Mouse (Mus musculus) midbrain, embryonic 10.5 days (tissue): ENCODE results near the gene Usp53. TPM values are rescaled to one million over a fixed set of nuclear protein-coding genes. Genes with fewer than 3 reads are reported as not detected.

Experiments used
- DNase-seq: peaks from one replicate; pipeline ENCODE4 v3.0.0-alpha.2; 2017; ENCODE audit warnings: low spot score
- H3K27ac ChIP-seq: fragments of 300-500 bp; sonication (generic); replicated peaks from 2 replicates; pipeline ENCODE4 v1.5.1; 2016; ENCODE audit warnings: mild to moderate bottlenecking
- H3K27me3 ChIP-seq: fragments of 300-500 bp; sonication (generic); 2 replicates; pipeline ENCODE4 v1.6.1; 2016; ENCODE audit warnings: low read depth, mild to moderate bottlenecking; ENCODE audit not compliant: poor library complexity, severe bottlenecking
- H3K36me3 ChIP-seq: fragments of 300-500 bp; sonication (generic); 2 replicates; pipeline ENCODE4 v1.6.1; 2016; ENCODE audit warnings: mild to moderate bottlenecking, moderate library complexity
- H3K4me1 ChIP-seq: fragments of 300-500 bp; sonication (generic); 2 replicates; pipeline ENCODE4 v1.6.1; 2016
- H3K4me3 ChIP-seq: fragments of 300-500 bp; sonication (generic); 2 replicates; pipeline ENCODE4 v1.5.1; 2016; ENCODE audit warnings: mild to moderate bottlenecking, moderate library complexity
- H3K9me3 ChIP-seq: fragments of 300-500 bp; sonication (generic); replicated peaks from 2 replicates; pipeline ENCODE4 v1.6.1; 2016; ENCODE audit warnings: mild to moderate bottlenecking
- WGBS: fragments of 180-500 bp; shearing (Covaris S2); methylation state at CpG from one replicate; pipeline ENCODE4 v1.1.7; 2016; 5-methylcytosine and 5-hydroxymethylcytosine counted together
- polyA plus RNA-seq: library from polyadenylated mRNA; unstranded; fragments of >200 nt; fragmentation: Nextera tagmentation; extraction: Ambion mirVana; gene quantifications from 2 replicates; pipeline ENCODE4 v1.2.1, GENCODE M21; 2016

Usp53 gene
- 3.9 and 5.0 TPM in 2 replicates for polyA plus RNA-seq

DNA sequence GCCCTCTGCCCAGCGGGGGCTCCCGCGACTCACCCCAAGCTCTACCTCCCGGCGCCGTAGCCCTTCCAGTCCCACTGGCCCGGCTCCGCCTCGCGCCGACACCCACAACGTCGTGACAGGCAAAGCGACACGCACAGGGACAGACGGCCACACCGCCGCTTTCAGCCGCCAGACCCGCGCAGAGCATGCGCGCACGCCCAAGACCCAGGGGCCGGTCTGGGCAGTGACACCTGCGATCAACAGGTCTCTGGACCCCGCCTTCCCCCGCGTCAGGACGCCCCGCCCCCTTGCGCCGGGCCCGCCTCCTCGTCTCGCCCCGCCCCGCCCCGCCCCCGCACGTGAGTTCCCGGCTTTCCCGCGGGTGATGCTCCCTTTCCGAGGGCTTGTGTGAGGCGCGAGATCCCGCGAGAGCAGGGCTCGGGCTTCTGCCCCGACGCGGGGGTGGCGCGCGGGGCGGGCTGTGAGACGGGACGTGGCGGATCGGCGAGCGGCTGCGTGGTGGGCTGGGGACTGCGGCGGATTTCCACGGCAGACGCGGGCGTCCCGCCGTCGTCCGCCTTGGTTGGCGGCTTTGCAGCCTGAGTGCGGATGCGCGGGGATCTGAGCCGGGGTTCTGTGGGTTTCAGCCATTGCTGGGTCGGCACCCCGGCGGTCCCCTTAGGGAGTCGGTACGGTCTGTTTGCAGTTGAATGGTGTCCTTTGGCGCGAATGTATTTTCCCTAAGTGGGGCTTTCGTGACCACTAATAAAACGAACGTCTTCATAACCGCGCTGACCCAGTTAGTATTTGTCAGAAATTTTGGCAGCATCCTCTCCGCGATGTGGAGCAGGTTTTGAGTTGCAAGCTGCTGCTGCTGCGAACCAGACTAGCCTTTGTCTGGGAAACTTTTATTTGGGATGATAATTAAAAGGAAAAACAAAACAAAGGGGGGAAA, at the start of gene Usp53:
Gene Usp53 (minus strand): TSS at position 262 of the 934 bp plus-strand sequence.
- H3K27ac ChIP-seq = peak within 1 kb of the TSS; percentile 99
- under 1% methylated on average over 94 of the region's 94 CpGs for WGBS
- H3K27me3 ChIP-seq = no peaks in the 10 kb centered on the region

DNA sequence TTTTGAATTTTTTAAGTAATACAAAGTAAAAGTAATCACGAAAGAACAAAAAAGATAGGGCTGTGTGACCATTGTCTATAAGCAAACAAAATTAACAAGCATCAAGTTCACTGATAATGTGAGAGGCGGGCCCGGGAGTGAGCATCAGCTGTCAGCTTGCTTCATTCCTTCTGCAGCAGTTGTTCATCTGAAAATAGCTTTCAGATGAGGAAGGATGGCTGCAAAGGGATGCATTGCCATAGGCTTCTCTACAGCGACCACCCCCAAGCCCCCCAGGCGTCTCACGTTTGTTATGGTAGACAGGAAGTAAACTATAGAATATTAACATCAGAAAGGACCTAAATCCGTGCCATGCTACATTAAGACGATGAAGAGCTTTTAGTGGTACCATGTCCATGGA, 49.5 kb upstream of the Usp53 start:
- no peaks in the 10 kb centered on the region for H3K36me3 ChIP-seq
- H3K9me3 ChIP-seq = no peaks in the 10 kb centered on the region
- H3K27me3 ChIP-seq = no peaks in the 10 kb centered on the region
- no peak for DNase-seq
- WGBS = 86% methylated on average over 8 of the region's 8 CpGs
- no peaks in the 10 kb centered on the region for H3K4me1 ChIP-seq
- no peak overlapping the region for H3K27ac ChIP-seq
- no peak overlapping the region for H3K4me3 ChIP-seq

More for the DNA sequence above, at the start of gene Usp53:
- no peaks in the 10 kb centered on the region for H3K9me3 ChIP-seq
- H3K4me3 ChIP-seq = peak within 1 kb of the TSS; percentile 73
- DNase-seq = peak; percentile 96
- peaks cover 19% of the 10 kb centered on the region for H3K4me1 ChIP-seq
- no peaks in the 10 kb centered on the region for H3K36me3 ChIP-seq

DNA sequence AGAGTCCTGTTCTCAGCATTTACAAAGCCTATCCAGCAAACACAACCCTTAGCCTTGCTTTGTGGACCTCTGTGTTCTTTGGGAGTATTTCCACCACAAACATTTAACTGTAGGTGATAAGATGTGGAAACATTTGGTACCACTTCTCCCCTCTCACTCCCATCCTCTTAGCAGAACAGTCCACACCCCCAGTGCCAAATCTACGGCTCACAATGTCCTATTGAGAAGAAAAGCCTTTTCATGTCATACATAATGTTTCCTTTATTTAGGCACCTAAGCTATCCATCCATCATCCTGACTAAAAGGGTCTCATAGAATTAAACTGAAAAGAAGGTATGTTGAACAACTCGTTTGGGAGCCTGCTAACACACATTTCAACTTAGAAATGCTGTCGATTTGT, 41.3 kb upstream of the Usp53 start:
- no peak overlapping the region for H3K27ac ChIP-seq
- no peak overlapping the region for H3K4me3 ChIP-seq
- no peaks in the 10 kb centered on the region for H3K27me3 ChIP-seq
- no peaks in the 10 kb centered on the region for H3K36me3 ChIP-seq
- H3K9me3 ChIP-seq = no peaks in the 10 kb centered on the region
- no peaks in the 10 kb centered on the region for H3K4me1 ChIP-seq
- WGBS = 79% methylated on average over 3 of the region's 3 CpGs
- DNase-seq = no peak

DNA sequence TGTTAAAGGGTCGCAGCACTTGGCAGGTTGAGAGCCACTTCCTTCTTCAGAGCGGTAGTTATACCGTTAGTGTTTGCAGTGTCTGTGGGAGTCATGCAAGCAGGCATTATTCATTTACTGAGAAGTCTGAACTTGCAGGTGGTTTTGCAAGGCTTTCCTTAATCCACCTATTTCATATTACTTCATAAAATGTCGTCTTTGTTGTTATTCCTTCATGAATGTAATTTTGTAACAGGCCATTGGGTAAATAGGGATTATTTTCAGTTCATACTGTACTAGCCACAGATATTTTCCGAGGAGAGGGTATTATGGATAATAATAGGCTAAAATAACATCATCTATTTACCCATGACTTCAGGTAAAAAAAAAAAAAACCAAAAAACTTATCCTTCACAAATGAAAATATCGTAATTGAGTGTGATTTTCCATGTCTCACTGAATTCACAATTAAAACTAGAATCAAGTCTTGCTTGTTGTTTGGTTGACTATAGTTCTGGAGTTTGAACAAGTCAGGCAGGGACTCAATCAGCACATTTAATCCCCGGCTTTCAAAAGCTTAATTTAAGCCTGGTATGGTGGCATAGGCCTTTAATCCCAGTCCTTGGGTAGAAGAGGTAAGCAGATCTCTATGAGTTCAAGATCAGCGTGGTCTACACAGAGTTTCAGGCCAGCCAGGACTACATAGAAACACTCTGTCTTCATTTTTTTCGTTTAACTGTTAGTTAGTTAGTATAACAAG, 40.4 kb upstream of the Usp53 start:
- Histone ChIP-seq H3K27me3 (no peaks in the 10 kb centered on the region), H3K27ac (no peak overlapping the region)
- WGBS = 85% methylated on average over 9 of the region's 9 CpGs

DNA sequence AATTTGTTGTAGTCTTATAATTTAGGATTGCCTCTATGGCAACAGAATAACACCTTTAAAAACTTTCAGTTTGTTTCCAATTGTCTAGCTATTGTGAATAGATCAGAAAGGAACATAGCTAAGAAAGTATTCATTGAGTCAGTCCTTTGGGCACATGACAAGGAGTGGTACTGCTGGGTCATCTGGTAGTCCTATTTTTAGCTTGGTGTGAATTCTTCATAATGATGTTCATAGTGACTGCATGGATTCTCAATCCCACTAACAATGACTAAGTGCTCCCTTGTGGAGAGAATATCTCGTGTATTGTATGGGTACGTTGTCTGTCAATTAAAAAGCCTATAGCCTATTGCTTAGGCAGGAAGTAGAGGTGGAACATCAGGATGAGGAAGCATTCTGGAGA, 34.5 kb upstream of the Usp53 start:
- no peaks in the 10 kb centered on the region for H3K36me3 ChIP-seq
- DNase-seq = no peak
- H3K4me1 ChIP-seq = no peaks in the 10 kb centered on the region
- 86% methylated on average over 2 of the region's 2 CpGs for WGBS
- H3K9me3 ChIP-seq = no peaks in the 10 kb centered on the region
- H3K27ac ChIP-seq = no peak overlapping the region
- H3K4me3 ChIP-seq = no peak overlapping the region
- no peaks in the 10 kb centered on the region for H3K27me3 ChIP-seq

More for the DNA sequence above, 40.4 kb upstream of the Usp53 start:
- no peak for DNase-seq
- Histone ChIP-seq H3K4me3 (no peak overlapping the region), H3K4me1 (no peaks in the 10 kb centered on the region), H3K36me3 (no peaks in the 10 kb centered on the region), H3K9me3 (no peaks in the 10 kb centered on the region)

DNA sequence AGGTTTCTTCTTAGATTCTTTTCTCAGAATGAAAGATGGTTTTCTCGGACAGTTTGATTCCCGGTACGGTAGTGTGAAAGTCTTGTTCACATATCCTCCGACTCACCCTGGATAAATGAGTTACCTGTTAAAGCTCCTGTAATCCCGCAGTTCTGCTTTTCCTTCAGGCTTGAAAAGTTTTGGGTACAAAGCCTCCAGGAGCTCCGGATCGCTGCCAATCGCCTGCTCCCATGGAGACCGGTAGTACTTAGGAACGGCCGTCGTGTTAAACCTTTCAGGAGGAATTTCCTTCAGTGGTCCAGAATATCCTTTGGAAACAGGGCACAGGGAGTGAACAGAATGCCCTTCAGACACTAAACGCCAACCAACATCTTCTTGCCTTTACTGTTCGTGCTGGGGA, 29.2 kb upstream of the Usp53 start:
- no peak overlapping the region for H3K4me3 ChIP-seq
- H3K27ac ChIP-seq = no peak overlapping the region
- 93% methylated on average over 14 of the region's 14 CpGs for WGBS
- no peaks in the 10 kb centered on the region for H3K9me3 ChIP-seq
- DNase-seq = no peak
- no peaks in the 10 kb centered on the region for H3K36me3 ChIP-seq
- H3K27me3 ChIP-seq = no peaks in the 10 kb centered on the region
- no peaks in the 10 kb centered on the region for H3K4me1 ChIP-seq

DNA sequence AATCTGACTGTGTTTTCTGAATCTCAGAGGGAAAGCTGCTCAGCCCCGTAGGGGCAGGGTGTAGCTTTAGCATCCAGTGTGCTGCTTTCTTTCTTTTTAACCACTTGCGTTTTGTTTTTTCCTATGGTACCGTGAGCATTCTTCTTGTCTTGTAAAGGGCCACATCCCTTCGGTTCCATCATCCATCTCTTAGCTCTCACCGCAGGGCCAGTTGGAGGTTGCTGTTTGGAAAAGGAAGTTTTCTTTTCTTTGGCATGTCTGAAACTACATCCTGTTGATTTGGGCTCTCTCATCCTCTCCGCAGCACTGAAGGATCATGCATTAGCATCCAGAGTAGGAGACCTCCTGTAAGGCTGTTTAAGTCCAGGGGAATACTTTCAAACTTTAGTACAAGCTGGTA, 25.1 kb upstream of the Usp53 start:
- no peak for DNase-seq
- 53% methylated on average over 6 of the region's 6 CpGs for WGBS
- H3K4me1 ChIP-seq = no peaks in the 10 kb centered on the region
- H3K27ac ChIP-seq = no peak overlapping the region
- H3K4me3 ChIP-seq = no peak overlapping the region
- H3K36me3 ChIP-seq = no peaks in the 10 kb centered on the region
- no peaks in the 10 kb centered on the region for H3K9me3 ChIP-seq
- H3K27me3 ChIP-seq = no peaks in the 10 kb centered on the region

DNA sequence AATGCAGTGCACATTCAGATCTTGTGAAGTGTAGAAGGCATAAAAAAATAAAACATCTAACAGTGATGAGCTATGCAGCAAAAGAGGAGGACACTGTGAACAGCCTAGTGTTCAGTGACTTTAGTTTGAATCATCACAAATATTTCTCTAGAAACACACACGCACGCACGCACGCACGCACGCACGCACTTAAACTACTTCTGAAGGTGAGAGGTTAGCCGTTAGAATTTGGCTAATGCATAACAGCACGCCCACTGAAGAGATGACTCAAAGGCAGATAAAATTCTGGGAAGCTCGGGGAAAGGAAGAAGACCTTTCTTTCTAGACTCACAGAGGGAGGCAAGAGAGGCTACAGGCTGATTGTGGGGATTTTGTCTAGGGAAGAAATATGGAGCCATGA, 23.1 kb upstream of the Usp53 start:
- no peak for DNase-seq
- Histone ChIP-seq H3K9me3 (no peaks in the 10 kb centered on the region), H3K4me3 (no peak overlapping the region), H3K36me3 (no peaks in the 10 kb centered on the region), H3K27ac (no peak overlapping the region), H3K4me1 (no peaks in the 10 kb centered on the region), H3K27me3 (no peaks in the 10 kb centered on the region)
- WGBS = 85% methylated on average over 10 of the region's 10 CpGs

DNA sequence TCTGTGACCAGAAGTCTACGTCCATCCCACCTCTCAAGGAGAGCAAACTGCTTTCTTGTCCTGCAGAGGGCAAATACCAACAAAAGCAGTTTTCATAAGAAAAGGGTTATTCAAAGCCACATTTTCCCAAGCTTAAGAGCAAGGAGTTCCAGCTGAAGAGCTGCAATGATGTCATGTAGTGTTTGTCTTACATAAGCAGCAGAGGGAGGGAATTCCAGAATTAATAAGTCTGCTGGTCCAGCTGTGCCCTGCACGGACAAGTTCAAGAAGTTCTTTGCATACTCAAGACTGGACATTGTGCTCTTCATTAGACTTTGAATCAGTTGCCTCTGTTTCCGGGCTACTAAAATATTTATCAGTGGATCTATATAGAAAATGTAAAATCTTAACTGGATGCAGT, 16.7 kb upstream of the Usp53 start:
- 74% methylated on average over 3 of the region's 3 CpGs for WGBS
- Histone ChIP-seq H3K36me3 (no peaks in the 10 kb centered on the region), H3K27ac (no peak overlapping the region), H3K4me3 (no peak overlapping the region), H3K9me3 (no peaks in the 10 kb centered on the region), H3K27me3 (no peaks in the 10 kb centered on the region), H3K4me1 (no peaks in the 10 kb centered on the region)
- DNase-seq = no peak

DNA sequence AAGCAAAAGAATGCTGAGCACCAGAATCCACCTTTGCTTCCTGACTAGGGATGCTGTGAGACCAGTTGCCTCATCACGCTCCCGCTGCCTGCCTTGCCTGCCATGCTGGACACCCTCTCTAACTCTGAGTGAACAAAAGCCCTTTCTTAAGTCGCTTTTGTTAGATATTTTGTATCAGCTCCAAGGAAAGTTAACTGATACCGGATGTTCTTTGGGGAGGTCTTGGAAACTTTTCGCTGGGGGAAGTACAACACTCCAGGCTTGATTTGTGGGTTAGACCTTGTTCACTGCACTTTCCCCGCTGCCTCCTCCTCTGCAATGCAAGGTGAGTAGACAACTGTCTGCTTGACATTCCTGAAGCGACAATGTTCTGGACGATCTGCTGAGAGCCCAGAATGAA, 14.2 kb upstream of the Usp53 start:
- no peak overlapping the region for H3K4me3 ChIP-seq
- no peaks in the 10 kb centered on the region for H3K36me3 ChIP-seq
- no peaks in the 10 kb centered on the region for H3K9me3 ChIP-seq
- 82% methylated on average over 8 of the region's 8 CpGs for WGBS
- DNase-seq = no peak
- no peaks in the 10 kb centered on the region for H3K4me1 ChIP-seq
- H3K27me3 ChIP-seq = no peaks in the 10 kb centered on the region
- no peak overlapping the region for H3K27ac ChIP-seq

DNA sequence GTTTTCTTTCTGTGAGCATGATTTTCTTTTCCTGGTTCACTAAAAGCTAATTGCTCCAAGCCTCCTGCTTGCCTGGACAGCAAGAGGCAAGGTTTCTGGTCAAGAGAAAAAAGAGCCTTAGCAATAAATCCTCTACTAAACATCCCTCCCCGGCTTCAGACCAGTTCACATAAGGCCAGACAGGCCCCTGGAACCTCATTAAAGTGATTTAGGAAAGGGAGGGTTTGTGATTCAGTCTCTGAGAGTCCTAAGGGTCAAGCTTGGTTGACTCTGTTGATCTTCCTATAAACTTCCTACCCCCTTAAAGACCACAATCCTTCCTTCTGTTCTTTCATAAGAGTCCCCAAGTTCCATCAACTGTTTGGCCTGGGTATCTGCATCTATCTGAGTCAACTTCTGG, 12.7 kb upstream of the Usp53 start:
- H3K36me3 ChIP-seq = no peaks in the 10 kb centered on the region
- no peak for DNase-seq
- H3K9me3 ChIP-seq = no peaks in the 10 kb centered on the region
- no peak overlapping the region for H3K27ac ChIP-seq
- WGBS = 73% methylated on average over 1 of the region's 1 CpGs
- H3K27me3 ChIP-seq = no peaks in the 10 kb centered on the region
- no peaks in the 10 kb centered on the region for H3K4me1 ChIP-seq
- no peak overlapping the region for H3K4me3 ChIP-seq

DNA sequence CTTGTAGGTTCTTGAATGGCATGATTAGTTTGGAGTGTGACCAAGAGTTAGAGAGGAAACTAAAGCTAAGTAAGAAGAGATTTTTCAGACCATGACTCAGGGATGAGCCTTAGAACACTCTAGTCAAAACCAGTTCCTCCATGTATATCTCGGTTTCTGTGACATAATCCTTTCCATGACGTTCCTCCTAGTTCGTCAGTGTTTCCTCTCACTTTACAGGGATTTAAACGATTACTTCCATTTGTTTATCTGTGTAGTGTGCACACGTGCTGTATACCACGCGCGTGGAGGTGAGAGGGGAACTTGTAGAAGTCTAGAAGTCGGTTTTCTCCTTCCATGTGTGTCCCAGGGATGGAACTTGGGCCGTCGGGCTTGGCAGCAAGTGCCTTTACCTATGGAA, 2.6 kb upstream of the Usp53 start:
- H3K9me3 ChIP-seq = no peaks in the 10 kb centered on the region
- no peak overlapping the region for H3K27ac ChIP-seq
- H3K27me3 ChIP-seq = no peaks in the 10 kb centered on the region
- H3K36me3 ChIP-seq = no peaks in the 10 kb centered on the region
- no peak overlapping the region for H3K4me3 ChIP-seq
- peaks cover 19% of the 10 kb centered on the region for H3K4me1 ChIP-seq
- 93% methylated on average over 11 of the region's 11 CpGs for WGBS
- no peak for DNase-seq

DNA sequence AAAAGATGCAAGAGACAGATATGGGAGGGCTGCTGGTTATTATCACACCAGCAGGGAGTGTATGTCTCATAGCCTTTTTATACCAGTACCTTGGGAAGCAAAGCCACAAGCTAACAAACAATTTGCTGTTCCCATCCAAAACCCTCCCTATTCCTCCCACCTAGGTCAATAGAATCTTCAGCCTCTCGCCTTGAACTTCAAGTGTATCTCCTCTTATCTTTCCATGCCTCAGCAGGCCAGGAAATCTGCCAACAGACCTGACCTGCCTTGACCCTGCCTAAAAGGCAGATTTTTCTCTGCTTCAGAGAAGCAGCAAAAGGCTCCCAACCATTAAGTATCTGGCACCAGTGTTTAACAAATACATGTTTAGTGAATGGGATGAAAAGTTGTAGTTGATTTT, 2.1 kb upstream of the Usp53 start:
- Histone ChIP-seq H3K27me3 (no peaks in the 10 kb centered on the region), H3K36me3 (no peaks in the 10 kb centered on the region), H3K4me1 (peaks cover 19% of the 10 kb centered on the region), H3K4me3 (no peak overlapping the region), H3K27ac (no peak overlapping the region), H3K9me3 (no peaks in the 10 kb centered on the region)
- 79% methylated on average over 1 of the region's 1 CpGs for WGBS
- no peak for DNase-seq
